Mouse (Mus musculus) neutrophil, adult 5-6 weeks (primary cell): ENCODE results near the gene Rps6. TPM values are rescaled to one million over a fixed set of nuclear protein-coding genes. Genes with fewer than 3 reads are reported as not detected.
"Not testable (repeated sequence)": the region's sequence is repeated elsewhere in the genome, so short reads cannot be mapped to it uniquely, and the experiment has no call there.

Experiments
- ATAC-seq: fragments of 151-379, 151-347 bp; 2 replicates; pipeline ENCODE4 v1.8.0; 2017; ENCODE audit warnings: mild to moderate bottlenecking, moderate TSS enrichment; ENCODE audit not compliant: insufficient number of reproducible peaks, poor library complexity, low FRiP score, severe bottlenecking; ENCODE audit errors: extremely low read depth
- total RNA-seq: library from RNA; stranded (forward); fragments of 200-1000 nt; gene quantifications from 2 replicates; pipeline ENCODE4 v1.2.3, GENCODE M21; 2017

Gene Rps6
- total RNA-seq, 1 experiment from 2014 or later: 617 TPM

GRCm38 (mm10) chr4:86856304-86857112, 704 bp downstream of the Rps6 start:
- ATAC-seq: no peak

- ATAC-seq: no peak
Observed at GRCm38 (mm10) chr4:86852813-86853590, 4.2 kb downstream of the Rps6 start.

GRCm38 (mm10) chr4:86852018-86852417, 5.2 kb downstream of the Rps6 start:
- no peak for ATAC-seq

- ATAC-seq: no peak
Observed at GRCm38 (mm10) chr4:86851331-86851730, 5.9 kb downstream of the Rps6 start.

- ATAC-seq: no peak
Observed at GRCm38 (mm10) chr4:86847246-86847645, 10.0 kb downstream of the Rps6 start.

GRCm38 (mm10) chr4:86845384-86845783, 11.8 kb downstream of the Rps6 start:
- no peak for ATAC-seq

- not testable (repeated sequence) for ATAC-seq
Observed at GRCm38 (mm10) chr4:86841141-86841540, 16.1 kb downstream of the Rps6 start.

GRCm38 (mm10) chr4:86831896-86832295, 25.3 kb downstream of the Rps6 start:
- ATAC-seq: no peak

GRCm38 (mm10) chr4:86825143-86825542, 32.1 kb downstream of the Rps6 start:
- ATAC-seq: no peak

GRCm38 (mm10) chr4:86823169-86823568, 34.0 kb downstream of the Rps6 start:
- 0 out of 2 replicates have a peak, but pooled peaks have one; percentile 26 for ATAC-seq

GRCm38 (mm10) chr4:86814850-86815249, 42.4 kb downstream of the Rps6 start:
- ATAC-seq: no peak

- no peak for ATAC-seq
Observed at GRCm38 (mm10) chr4:86810604-86811003, 46.6 kb downstream of the Rps6 start.

Other genes starting within 250 kb of the Rps6 start
- 17.3 and 18.6 TPM in 2 replicates for gene Haus6, start 245.4 kb downstream of the Rps6 start, total RNA-seq
- 119 and 151 TPM in 2 replicates for gene Plin2, start 187.4 kb downstream of the Rps6 start, total RNA-seq
- 22.8 and 23.3 TPM in 2 replicates for gene Dennd4c, start 108.9 kb downstream of the Rps6 start, total RNA-seq
- gene Acer2, start 17.0 kb upstream of the Rps6 start, total RNA-seq: 1.4 and 1.8 TPM in 2 replicates